Mouse (Mus musculus) heart, embryonic 11.5 days (tissue): Measurements from ENCODE around the gene Phc3. TPM values are rescaled to one million over a fixed set of nuclear protein-coding genes. Genes with fewer than 3 reads are reported as not detected.

Source experiments
- ATAC-seq: fragments of 200-750 bp; cut with Nextera tagmentation; replicated peaks from 2 replicates; pipeline ENCODE4 v1.8.0; 2017; ENCODE audit warnings: moderate library complexity; ENCODE audit not compliant: insufficient number of reproducible peaks, low FRiP score, low TSS enrichment
- H3K27ac ChIP-seq: fragments of 300-500 bp; sonication (generic); 2 replicates; pipeline ENCODE4 v1.5.1; 2014; ENCODE audit warnings: mild to moderate bottlenecking, low read depth, low read length
- H3K27me3 ChIP-seq: fragments of 300-500 bp; sonication (generic); 2 replicates; pipeline ENCODE4 v1.6.1; 2014; ENCODE audit warnings: mild to moderate bottlenecking, low read length, mixed read lengths; ENCODE audit not compliant: control insufficient read depth, insufficient read depth
- H3K36me3 ChIP-seq: fragments of 300-500 bp; sonication (generic); 2 replicates; pipeline ENCODE4 v1.6.1; 2014; ENCODE audit warnings: mild to moderate bottlenecking, low read length, moderate library complexity, mixed read lengths; ENCODE audit not compliant: control insufficient read depth, insufficient read depth
- H3K4me1 ChIP-seq: fragments of 300-500 bp; sonication (generic); 2 replicates; pipeline ENCODE4 v1.6.1; 2014; ENCODE audit warnings: low read length; ENCODE audit not compliant: control insufficient read depth, insufficient read depth
- H3K4me2 ChIP-seq: fragments of 300-500 bp; sonication (generic); 2 replicates; pipeline ENCODE4 v1.6.1; 2014; ENCODE audit warnings: mild to moderate bottlenecking, moderate library complexity
- H3K4me3 ChIP-seq: fragments of 300-500 bp; sonication (generic); 2 replicates; pipeline ENCODE4 v1.5.1; 2014; ENCODE audit warnings: low read depth, low read length
- H3K9ac ChIP-seq: fragments of 300-500 bp; sonication (generic); 2 replicates; pipeline ENCODE4 v1.6.1; 2014; ENCODE audit warnings: mild to moderate bottlenecking, low read depth, low read length, moderate library complexity
- H3K9me3 ChIP-seq: fragments of 300-500 bp; sonication (generic); replicated peaks from 2 replicates; pipeline ENCODE4 v1.6.1; 2016; ENCODE audit warnings: low read length; ENCODE audit not compliant: control insufficient read depth
- WGBS: fragments of 180-500 bp; shearing (Covaris S2); extraction: QIAGEN DNeasy Blood & Tissue Kit; methylation state at CpG from one replicate; pipeline ENCODE4 v1.1.7; 2014; ENCODE audit not compliant: insufficient replicate concordance; 5-methylcytosine and 5-hydroxymethylcytosine counted together
- polyA plus RNA-seq: library from polyadenylated mRNA; unstranded; fragments of >200 nt; fragmentation: Nextera tagmentation; extraction: Ambion mirVana; gene quantifications from 2 replicates; pipeline ENCODE4 v1.2.1, GENCODE M21; 2014

The Phc3 gene
- polyA plus RNA-seq, 1 experiment from 2014 or later, result 6.7 TPM

DNA sequence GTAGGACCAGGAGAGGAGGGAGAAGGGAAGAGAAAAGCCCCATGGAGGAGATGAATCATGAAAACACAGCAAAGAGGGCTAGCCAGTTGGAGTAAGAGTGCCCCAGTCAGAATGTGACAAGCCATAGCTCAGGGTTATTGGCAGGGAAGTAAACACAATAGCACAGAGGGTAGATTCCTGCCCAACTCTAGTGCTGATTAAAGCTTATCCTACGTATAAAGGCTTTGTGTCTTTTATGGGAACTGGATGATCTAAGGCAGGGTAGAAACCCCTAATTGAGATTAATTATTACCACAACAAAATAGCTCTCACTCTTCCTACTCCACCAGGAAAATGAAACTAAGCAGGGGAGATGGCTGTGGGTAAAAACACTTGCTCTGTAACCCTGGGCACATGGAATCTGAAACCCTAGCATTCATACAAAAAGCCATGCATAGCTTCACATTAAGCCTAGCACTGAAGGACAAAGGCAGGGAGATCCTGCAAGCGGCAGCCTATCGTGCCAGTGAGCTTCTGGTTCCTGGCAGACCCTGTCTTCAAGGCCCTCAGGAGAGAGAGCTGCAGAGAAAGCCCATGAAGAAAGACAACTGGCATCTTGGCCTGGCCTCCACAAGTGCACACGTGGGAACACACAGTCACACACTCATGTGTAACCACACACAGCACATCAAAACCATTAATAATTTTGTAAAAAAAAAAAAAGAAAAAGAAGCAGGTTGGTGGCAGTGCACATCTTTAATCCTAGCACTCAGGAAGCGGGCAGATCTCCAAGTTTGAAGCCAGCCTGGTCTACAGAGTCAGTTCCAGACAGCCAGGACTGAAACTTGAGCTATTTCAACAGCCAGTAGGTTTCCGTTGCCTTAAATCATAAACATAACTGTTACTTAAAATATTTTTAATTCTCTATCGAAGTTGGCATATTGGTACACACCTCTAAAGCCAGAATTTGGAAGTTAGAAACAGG lies 9.1 kb downstream of the Phc3 start:
- Histone ChIP-seq H3K27ac (0 out of 2 replicates have a peak overlapping the region, but pooled peaks have one; percentile 22), H3K27me3 (no peaks in the 10 kb centered on the region), H3K9ac (no peak overlapping the region), H3K4me3 (no peak overlapping the region), H3K9me3 (no peaks in the 10 kb centered on the region), H3K36me3 (peaks cover 29% of the 10 kb centered on the region), H3K4me2 (no peak overlapping the region), H3K4me1 (peaks cover 10% of the 10 kb centered on the region)
- 69% methylated on average over 7 of the region's 7 CpGs for WGBS
- no peak for ATAC-seq

DNA sequence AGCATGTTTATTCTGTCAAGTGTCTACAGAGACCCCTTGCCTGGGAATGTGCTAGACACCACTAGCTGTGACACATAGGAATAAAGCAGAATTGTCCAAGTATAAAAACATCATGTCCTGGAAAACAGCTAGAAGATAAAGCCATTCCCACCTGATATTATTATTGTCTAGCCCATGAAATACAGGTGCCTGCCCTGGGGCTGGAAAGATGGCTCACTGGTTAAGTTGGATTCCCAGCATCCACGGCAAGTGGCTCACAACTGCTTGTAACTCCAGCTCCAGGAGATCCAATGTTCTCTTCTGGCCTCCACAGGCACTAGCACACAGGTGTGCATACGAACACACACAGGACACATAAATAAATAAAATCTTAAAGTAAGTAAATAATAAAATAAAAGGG lies 10.5 kb downstream of the Phc3 start:
- H3K36me3 ChIP-seq, result peaks cover 25% of the 10 kb centered on the region
- ATAC-seq, result no peak
- no peaks in the 10 kb centered on the region for H3K9me3 ChIP-seq
- H3K4me2 ChIP-seq, result no peak overlapping the region
- no peaks in the 10 kb centered on the region for H3K27me3 ChIP-seq
- H3K4me3 ChIP-seq, result no peak overlapping the region
- 69% methylated on average over 2 of the region's 2 CpGs for WGBS
- H3K27ac ChIP-seq, result peak overlapping the region; percentile 54
- peaks cover 10% of the 10 kb centered on the region for H3K4me1 ChIP-seq
- H3K9ac ChIP-seq, result no peak overlapping the region

DNA sequence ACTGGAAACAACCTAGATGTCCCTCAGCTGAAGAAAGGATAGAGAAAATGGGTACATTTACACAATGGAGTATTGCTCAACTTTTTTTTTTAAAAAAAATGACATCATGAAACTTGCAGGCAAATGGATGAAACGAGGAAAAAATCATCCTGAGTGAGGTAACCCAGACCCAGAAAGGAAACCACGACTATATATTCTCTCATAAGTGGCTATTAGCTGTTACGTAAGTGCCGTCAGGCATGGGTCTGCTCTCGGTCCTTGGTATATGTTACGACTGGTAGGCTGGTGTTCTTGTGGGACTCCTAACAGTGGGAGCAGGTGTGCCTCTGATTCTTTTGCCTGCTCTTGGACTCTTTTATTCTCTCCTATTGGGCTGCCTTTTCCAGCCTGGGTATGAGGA lies 12.9 kb downstream of the Phc3 start:
- H3K9me3 ChIP-seq, result no peaks in the 10 kb centered on the region
- peaks cover 10% of the 10 kb centered on the region for H3K4me1 ChIP-seq
- no peak overlapping the region for H3K4me3 ChIP-seq
- H3K36me3 ChIP-seq, result peaks cover 15% of the 10 kb centered on the region
- no peak overlapping the region for H3K27ac ChIP-seq
- H3K27me3 ChIP-seq, result no peaks in the 10 kb centered on the region
- 92% methylated on average over 6 of the region's 6 CpGs for WGBS
- no peak overlapping the region for H3K4me2 ChIP-seq
- H3K9ac ChIP-seq, result no peak overlapping the region
- no peak for ATAC-seq

DNA sequence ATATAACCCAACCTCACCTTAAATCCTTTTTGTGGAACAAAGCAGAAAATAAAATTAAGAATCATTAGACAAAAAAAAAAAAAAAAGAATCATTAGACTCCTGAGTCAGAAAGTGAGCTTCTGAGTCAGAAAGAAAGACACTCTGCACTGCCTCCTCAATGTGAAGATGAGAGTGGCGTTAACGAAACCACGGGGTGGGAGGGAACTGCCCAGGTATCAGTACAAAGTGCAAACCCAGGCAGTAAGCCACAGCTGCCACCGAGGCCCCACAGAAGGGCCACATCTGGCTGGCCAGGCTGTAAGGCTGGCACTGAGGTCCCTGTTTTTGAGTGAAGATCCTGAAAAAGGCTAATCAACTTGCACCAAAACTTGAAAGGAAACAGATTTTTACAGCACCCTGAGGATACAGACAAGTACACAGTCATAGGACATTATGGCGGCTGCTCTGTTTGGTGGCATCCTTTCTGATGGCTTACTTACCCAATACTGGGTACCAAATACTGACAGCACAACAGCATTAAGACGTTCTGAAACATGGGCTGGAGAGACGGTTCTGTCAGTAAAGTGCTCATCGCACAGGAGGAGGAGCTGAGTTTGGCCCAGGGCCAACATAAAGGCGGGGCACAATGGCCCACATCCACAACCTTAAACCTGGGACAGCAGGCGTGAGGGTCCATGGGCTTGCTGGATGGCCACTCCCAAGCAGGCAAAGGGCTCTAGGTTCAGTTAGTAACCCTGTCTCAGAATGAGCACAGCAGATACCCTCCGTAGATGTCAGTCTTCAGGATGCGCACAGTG lies 16.7 kb downstream of the Phc3 start:
- Histone ChIP-seq H3K27me3 (no peaks in the 10 kb centered on the region), H3K36me3 (peaks cover 15% of the 10 kb centered on the region), H3K27ac (no peak overlapping the region), H3K4me2 (no peak overlapping the region), H3K9me3 (no peaks in the 10 kb centered on the region), H3K9ac (no peak overlapping the region), H3K4me1 (no peaks in the 10 kb centered on the region), H3K4me3 (no peak overlapping the region)
- no peak for ATAC-seq
- WGBS, result 86% methylated on average over 12 of the region's 12 CpGs

DNA sequence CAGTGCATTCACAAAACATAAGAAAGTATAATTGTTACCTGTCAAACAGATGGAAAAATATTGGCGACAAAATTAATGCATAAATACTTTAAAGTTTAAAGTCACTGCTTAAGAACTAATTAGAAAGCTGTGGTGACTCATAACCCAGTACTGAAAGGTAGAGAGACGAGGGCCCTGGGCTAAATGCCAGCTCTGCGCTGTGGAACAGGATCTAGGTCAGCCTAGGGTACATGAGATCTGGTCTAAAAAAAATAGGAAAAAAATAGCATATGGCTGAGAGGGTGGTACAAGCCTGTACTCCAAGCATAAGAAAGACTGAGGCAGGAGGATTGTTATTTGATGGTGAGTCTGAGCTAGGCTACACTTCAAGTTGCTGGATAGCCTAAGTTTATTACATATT lies 17.6 kb downstream of the Phc3 start:
- no peak for ATAC-seq
- H3K27ac ChIP-seq, result no peak overlapping the region
- peaks cover 14% of the 10 kb centered on the region for H3K36me3 ChIP-seq

DNA sequence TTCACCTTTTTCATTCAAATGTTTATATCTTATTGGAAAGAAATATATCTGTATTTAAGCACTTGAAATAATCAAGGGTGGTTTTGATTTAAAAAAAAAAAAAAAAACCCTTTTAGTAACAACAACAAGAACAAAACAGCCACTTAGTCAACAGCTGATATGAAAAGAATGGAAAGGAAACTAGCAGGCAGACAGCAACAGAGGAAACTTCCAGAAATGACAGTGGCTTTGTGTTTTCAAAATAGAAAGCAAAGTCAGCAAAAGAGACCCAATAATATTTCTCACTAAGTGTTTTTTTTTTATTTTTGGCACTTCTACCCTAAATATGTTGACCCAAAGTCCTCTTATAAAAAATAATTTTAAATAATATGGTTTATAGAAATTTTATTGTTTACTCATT lies 34.8 kb downstream of the Phc3 start:
- Histone ChIP-seq H3K4me2 (no peak overlapping the region), H3K9ac (no peak overlapping the region), H3K4me3 (no peak overlapping the region), H3K4me1 (no peaks in the 10 kb centered on the region), H3K36me3 (peaks cover 10% of the 10 kb centered on the region), H3K27me3 (no peaks in the 10 kb centered on the region), H3K27ac (no peak overlapping the region), H3K9me3 (no peaks in the 10 kb centered on the region)
- no peak for ATAC-seq

More for the DNA sequence above, 17.6 kb downstream of the Phc3 start:
- whole genome bisulfite sequencing, result 91% methylated on average over 3 of the region's 3 CpGs
- Histone ChIP-seq H3K27me3 (no peaks in the 10 kb centered on the region), H3K9ac (no peak overlapping the region), H3K4me1 (no peaks in the 10 kb centered on the region), H3K4me2 (no peak overlapping the region), H3K4me3 (no peak overlapping the region), H3K9me3 (no peaks in the 10 kb centered on the region)

DNA sequence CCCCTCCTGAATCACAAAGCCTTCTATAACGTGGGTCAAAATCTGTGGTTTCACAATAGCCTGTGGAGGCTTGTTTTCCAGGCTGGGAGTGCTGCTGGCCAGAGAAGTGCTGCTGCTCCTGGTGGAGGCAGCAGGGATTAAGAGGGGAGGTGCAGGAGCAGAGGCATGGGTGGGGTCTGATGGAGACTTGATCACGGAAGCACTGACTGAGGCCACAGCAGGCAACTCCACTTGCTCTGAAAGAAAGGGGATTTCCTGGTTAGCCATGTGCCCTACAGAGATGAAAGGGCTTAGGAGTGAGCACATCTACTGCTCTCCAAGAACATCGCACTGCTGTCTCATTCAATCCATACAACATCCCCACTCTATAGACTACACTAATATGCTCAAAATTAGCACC lies 39.4 kb downstream of the Phc3 start:
- Histone ChIP-seq H3K4me3 (no peak overlapping the region), H3K9me3 (no peaks in the 10 kb centered on the region), H3K27ac (no peak overlapping the region), H3K9ac (no peak overlapping the region), H3K36me3 (0 out of 2 replicates have a peak, but pooled peaks cover 4% of the 10 kb centered on the region), H3K4me1 (no peaks in the 10 kb centered on the region), H3K4me2 (no peak overlapping the region), H3K27me3 (no peaks in the 10 kb centered on the region)
- no peak for ATAC-seq
- 58% methylated on average over 3 of the region's 3 CpGs for WGBS

DNA sequence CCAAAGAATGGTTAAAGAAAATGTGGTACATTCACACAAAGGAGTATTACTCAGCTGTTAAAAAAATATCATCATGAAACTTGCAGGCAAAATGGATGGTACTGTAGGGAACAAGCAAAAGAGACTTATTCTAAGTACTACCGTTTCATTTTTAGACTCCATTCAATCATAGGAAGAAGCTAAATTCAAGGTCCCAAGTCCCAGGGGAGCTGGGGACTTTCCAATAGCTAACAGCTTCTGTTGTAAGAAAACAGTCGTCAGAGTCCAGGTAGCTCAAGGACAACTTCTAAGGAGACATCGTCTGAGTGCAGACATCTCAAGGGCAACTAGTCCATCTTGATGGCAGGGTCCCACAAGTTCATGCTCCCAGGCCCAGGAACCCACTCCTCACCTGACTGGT lies 41.6 kb downstream of the Phc3 start:
- no peak for ATAC-seq
- 92% methylated on average over 3 of the region's 3 CpGs for WGBS
- H3K9me3 ChIP-seq, result no peaks in the 10 kb centered on the region

More for the DNA sequence above, 41.6 kb downstream of the Phc3 start:
- no peak overlapping the region for H3K4me2 ChIP-seq
- H3K27ac ChIP-seq, result no peak overlapping the region
- no peaks in the 10 kb centered on the region for H3K27me3 ChIP-seq
- H3K4me1 ChIP-seq, result no peaks in the 10 kb centered on the region
- 0 out of 2 replicates have a peak, but pooled peaks cover 4% of the 10 kb centered on the region for H3K36me3 ChIP-seq
- no peak overlapping the region for H3K4me3 ChIP-seq
- no peak overlapping the region for H3K9ac ChIP-seq
